Mouse (Mus musculus) adrenal gland, postnatal 36 days (tissue): ENCODE measurements at regions not wholly inside any gene's neighbourhood (a gene's known extent, or its start where the extent isn't known, plus 50 kb on each side); places are given as distances from the start of the nearest gene placed in this dataset.
A peak's percentile ranks its signal among the peaks of the same experiment; 100 is the strongest.

Source experiments
- DNase-seq, 2 experiments: peaks; one replicate each; pipeline ENCODE4 v3.0.0; 2021; ENCODE audit warnings: mixed read lengths in 1 of 2

GRCm38 (mm10) chr11:88778326-88778725, 60.0 kb upstream of the Msi2 start:
- DNase-seq, result no peak

GRCm38 (mm10) chr11:88774401-88774931, 56.2 kb upstream of the Msi2 start:
- no peak for DNase-seq

GRCm38 (mm10) chr11:88773961-88774360, 55.6 kb upstream of the Msi2 start:
- DNase-seq, result peak; percentile 14 to 42

GRCm38 (mm10) chr11:88770405-88770804, 52.1 kb upstream of the Msi2 start:
- no peak for DNase-seq
